Mouse (Mus musculus) G1E (cell line): ENCODE measurements around the gene Maea. TPM values are rescaled to one million over a fixed set of nuclear protein-coding genes. Genes with fewer than 3 reads are reported as not detected.

Experiments
- ATAC-seq: 2 replicates; pipeline ENCODE4 v1.8.0; 2016; ENCODE audit warnings: mild to moderate bottlenecking; ENCODE audit not compliant: insufficient number of reproducible peaks, poor library complexity, low FRiP score, severe bottlenecking; ENCODE audit errors: extremely low read depth
- DNase-seq: peaks from one replicate; pipeline ENCODE4 v3.0.0; 2012; ENCODE audit warnings: low spot score
- H3K27me3 ChIP-seq: 2 replicates; pipeline ENCODE4 v1.6.1; 2012; ENCODE audit warnings: mild to moderate bottlenecking, low read length, inconsistent platforms; ENCODE audit not compliant: insufficient read depth
- H3K36me3 ChIP-seq: replicated peaks from 2 replicates; pipeline ENCODE3; 2012; ENCODE audit warnings: mild to moderate bottlenecking, inconsistent platforms
- H3K4me1 ChIP-seq: 2 replicates; pipeline ENCODE4 v1.6.1; 2012; ENCODE audit warnings: low read depth, low read length, inconsistent platforms, mixed read lengths; ENCODE audit not compliant: insufficient read depth
- H3K4me3 ChIP-seq: 2 replicates; pipeline ENCODE4 v1.5.1; 2012; ENCODE audit warnings: low read depth, mild to moderate bottlenecking, inconsistent platforms, low read length, moderate library complexity, mixed read lengths
- H3K9me3 ChIP-seq: replicated peaks from 2 replicates; pipeline ENCODE4 v1.6.1; 2012; ENCODE audit warnings: inconsistent platforms
- CTCF ChIP-seq: IDR thresholded peaks from 2 replicates; pipeline ENCODE4 v1.5.1; 2012; ENCODE audit warnings: low read depth, low read length, inconsistent platforms, mixed read lengths
- GATA1 ChIP-seq: IDR thresholded peaks from 2 replicates; pipeline ENCODE4 v1.6.1; 2012; ENCODE audit warnings: borderline replicate concordance, low read length, inconsistent platforms, mixed read lengths
- GATA2 ChIP-seq: IDR thresholded peaks from 2 replicates; pipeline ENCODE4 v1.6.1; 2012; ENCODE audit warnings: low read depth, low read length, inconsistent platforms, borderline replicate concordance
- POLR2AphosphoS5 ChIP-seq: IDR thresholded peaks from 2 replicates; pipeline ENCODE4 v1.6.1; 2012; ENCODE audit warnings: low read depth, low read length, inconsistent platforms; ENCODE audit not compliant: insufficient replicate concordance
- TAL1 ChIP-seq: conservative IDR thresholded peaks from 2 replicates; pipeline ENCODE4 v1.6.1; 2012; ENCODE audit warnings: low read depth, low read length, inconsistent platforms, mixed read lengths
- polyA plus RNA-seq: library from polyadenylated mRNA; stranded (reverse); fragments of >175 nt; gene quantifications from 2 replicates; pipeline ENCODE4 v1.2.3, GENCODE M21; 2012
- total RNA-seq, 2 experiments: library from RNA; stranded (forward) in 1 of 2; stranded (reverse) in 1 of 2; fragments of 200-1000 nt in 1 of 2; fragments of >200 nt in 1 of 2; fragmentation: Nextera tagmentation in 1 of 2; gene quantifications; 2 replicates each; pipeline ENCODE4 v1.2.3; 2014 to 2017

Maea gene
- total and polyA plus RNA-seq, 3 experiments, result 42.7 to 264 (median 73.0) TPM

DNA sequence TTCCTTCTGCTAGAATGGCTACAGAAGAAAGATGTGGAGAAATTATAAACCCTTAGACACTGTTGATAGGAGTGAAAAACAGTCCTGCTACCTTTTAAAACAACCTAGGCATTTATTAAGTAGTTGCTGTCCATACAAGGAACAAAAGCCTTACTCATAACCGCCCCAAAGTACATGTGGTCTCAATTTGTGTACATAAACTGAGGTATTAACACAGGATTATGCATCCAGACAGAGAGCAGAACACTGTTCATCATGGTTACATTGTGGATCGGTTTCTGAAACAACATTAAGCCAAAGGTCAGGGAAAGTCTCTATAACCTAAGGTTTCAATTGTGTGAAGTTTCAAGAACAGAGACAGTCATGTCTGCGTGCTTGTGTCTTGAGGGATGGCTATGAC lies 17.7 kb downstream of the Maea start:
- Histone ChIP-seq H3K9me3 (no peaks in the 10 kb centered on the region), H3K4me3 (no peak overlapping the region), H3K27me3 (no peaks in the 10 kb centered on the region), H3K36me3 (peaks cover 37% of the 10 kb centered on the region), H3K4me1 (peaks cover 53% of the 10 kb centered on the region)
- no peak for ATAC-seq
- TF ChIP-seq GATA2 (no peak), GATA1 (no peak), CTCF (no peak), TAL1 (no peak), POLR2AphosphoS5 (no peak)
- no peak for DNase-seq

DNA sequence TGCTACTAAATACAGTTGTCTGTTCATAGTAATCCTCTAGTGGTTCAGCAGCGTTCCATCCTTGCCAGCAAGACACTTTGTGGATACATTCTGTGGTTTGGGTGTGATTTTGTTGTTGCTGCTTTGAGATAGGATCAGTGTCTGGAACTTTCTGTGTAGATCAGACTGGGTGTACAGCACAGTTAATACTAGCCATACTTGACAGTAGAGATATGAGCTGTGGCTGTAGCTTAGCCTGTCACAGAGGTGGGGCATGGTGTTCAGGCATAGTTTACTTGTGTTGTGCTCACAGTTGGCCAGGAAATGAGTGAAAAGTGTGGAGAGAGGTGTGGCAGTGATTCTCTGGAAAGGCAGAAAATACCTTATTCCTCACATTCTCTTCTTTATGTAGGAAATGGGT lies 22.2 kb downstream of the Maea start:
- ATAC-seq, result no peak
- peaks cover 72% of the 10 kb centered on the region for H3K36me3 ChIP-seq
- peaks cover 33% of the 10 kb centered on the region for H3K4me1 ChIP-seq
- H3K9me3 ChIP-seq, result no peaks in the 10 kb centered on the region
- DNase-seq, result no peak
- no peaks in the 10 kb centered on the region for H3K27me3 ChIP-seq
- no peak overlapping the region for H3K4me3 ChIP-seq
- TF ChIP-seq GATA1 (no peak), TAL1 (no peak), GATA2 (no peak), CTCF (no peak)

DNA sequence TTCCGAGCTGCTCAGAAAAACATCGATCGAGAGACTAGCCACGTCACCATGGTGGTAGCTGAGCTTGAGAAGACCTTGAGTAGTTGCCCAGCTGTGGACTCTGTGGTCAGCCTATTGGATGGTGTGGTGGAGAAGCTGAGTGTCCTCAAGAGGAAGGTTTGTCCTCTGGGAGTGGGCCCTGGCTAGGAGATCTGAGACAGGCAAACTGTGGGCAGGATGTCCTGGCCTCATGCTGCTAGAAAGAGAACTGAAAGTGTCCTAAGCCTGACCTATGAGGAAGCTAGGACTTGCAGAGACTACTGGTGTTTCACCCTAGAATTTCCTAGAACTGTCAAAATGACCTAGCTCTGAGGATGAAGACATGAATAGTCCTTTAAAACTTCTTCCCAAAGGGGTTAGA lies 23.2 kb downstream of the Maea start:
- Histone ChIP-seq H3K9me3 (no peaks in the 10 kb centered on the region), H3K4me3 (no peak overlapping the region), H3K36me3 (peaks cover 81% of the 10 kb centered on the region), H3K4me1 (peaks cover 28% of the 10 kb centered on the region), H3K27me3 (no peaks in the 10 kb centered on the region)
- DNase-seq, result no peak
- TF ChIP-seq POLR2AphosphoS5 (no peak), CTCF (no peak), GATA1 (no peak), GATA2 (no peak), TAL1 (no peak)
- no peak for ATAC-seq

DNA sequence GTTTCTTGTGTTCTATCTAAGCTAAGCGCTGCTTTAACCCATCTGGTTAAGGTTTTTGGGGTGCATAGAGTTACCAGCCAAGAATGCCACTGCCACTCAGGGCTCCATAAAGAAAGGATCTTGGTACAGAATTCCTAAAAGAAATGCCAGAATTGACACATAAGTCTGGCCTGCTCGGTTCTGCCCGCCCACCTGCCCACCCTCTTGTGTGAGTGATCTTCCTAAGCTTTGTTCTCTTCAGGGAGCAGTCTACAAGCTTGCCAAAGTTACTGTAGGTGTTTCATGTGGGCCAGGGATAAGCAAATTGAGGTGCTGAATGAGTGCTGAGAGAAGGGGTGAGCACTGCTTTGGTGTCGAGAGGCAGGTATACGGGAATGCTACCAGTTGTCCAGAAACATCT lies 28.0 kb downstream of the Maea start:
- Histone ChIP-seq H3K27me3 (no peaks in the 10 kb centered on the region), H3K4me1 (peaks cover 3% of the 10 kb centered on the region), H3K9me3 (no peaks in the 10 kb centered on the region), H3K36me3 (peaks cover 100% of the 10 kb centered on the region), H3K4me3 (no peak overlapping the region)
- TF ChIP-seq CTCF (no peak), TAL1 (no peak), POLR2AphosphoS5 (no peak), GATA1 (no peak), GATA2 (no peak)
- no peak for DNase-seq
- no peak for ATAC-seq

DNA sequence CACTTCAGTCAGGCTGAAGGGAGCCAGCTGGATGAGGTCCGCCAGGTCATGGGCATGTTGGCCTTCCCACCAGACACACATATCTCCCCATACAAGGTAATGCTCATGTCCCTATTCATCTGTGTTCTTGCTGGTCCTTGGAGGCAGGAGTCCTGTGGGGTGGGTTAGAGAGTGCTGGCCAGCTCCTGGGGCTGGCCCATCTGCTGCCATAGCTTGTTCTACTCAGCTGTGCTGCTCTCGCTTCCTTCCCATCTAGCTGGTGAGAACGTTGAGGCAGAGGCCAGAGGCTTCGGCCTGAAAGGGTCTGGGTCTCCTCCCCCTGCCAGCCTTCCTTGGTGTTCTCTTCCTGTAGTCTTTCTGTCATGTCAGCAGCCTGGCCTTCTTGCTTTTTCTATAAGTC lies 33.3 kb downstream of the Maea start:
- no peaks in the 10 kb centered on the region for H3K9me3 ChIP-seq
- H3K4me1 ChIP-seq, result peaks cover 22% of the 10 kb centered on the region
- H3K36me3 ChIP-seq, result peaks cover 100% of the 10 kb centered on the region
- H3K4me3 ChIP-seq, result no peak overlapping the region
- H3K27me3 ChIP-seq, result no peaks in the 10 kb centered on the region
- ATAC-seq (no peak), DNase-seq (no peak)
- TF ChIP-seq TAL1 (no peak), POLR2AphosphoS5 (no peak), GATA1 (no peak), GATA2 (no peak), CTCF (no peak)

DNA sequence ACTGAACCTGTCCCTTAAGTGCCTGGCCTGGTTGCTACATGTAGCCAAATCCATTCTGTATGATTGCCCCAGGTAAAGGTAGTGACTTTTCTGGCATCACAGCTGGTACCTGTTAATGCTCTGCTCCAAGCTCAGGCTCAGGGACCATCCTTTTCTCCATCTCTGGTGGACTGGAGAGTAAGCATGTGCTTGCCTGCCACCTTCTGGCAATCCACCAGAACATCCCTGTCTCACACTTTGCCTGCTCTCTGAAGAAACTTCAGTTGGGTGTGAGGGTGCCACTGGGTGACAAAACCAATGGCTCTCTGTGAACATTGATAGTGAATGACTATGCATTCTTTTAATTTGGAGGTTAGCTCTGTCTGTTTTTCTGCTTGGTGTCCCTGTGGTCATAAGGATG lies 35.8 kb downstream of the Maea start:
- DNase-seq, result peak; percentile 22
- no peak overlapping the region for H3K4me3 ChIP-seq
- H3K27me3 ChIP-seq, result no peaks in the 10 kb centered on the region
- ATAC-seq, result no peak
- H3K4me1 ChIP-seq, result peaks cover 22% of the 10 kb centered on the region
- TF ChIP-seq GATA1 (no peak), CTCF (no peak), GATA2 (no peak), POLR2AphosphoS5 (no peak), TAL1 (no peak)
- H3K9me3 ChIP-seq, result no peaks in the 10 kb centered on the region
- peaks cover 89% of the 10 kb centered on the region for H3K36me3 ChIP-seq

DNA sequence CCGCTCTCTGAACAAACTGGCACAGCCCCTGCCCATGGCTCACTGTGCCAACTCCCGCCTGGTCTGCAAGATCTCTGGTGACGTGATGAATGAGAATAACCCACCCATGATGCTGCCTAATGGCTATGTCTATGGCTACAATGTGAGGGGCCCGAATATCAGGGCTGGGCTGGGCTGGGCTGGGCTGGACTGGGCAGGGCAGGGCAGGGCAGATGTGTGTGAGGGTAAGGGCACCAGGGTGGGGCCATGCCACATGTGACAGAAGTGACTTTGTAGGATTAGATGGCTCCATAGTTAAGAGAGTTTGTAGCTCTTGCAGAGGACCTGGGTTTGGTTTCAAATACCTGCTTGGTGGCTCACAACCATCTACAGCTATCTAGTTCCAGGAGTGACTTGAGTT lies 36.4 kb downstream of the Maea start:
- H3K4me1 ChIP-seq, result peaks cover 22% of the 10 kb centered on the region
- no peak for ATAC-seq
- H3K4me3 ChIP-seq, result no peak overlapping the region
- no peaks in the 10 kb centered on the region for H3K27me3 ChIP-seq
- H3K9me3 ChIP-seq, result no peaks in the 10 kb centered on the region
- TF ChIP-seq TAL1 (no peak), GATA2 (no peak), CTCF (no peak), GATA1 (no peak), POLR2AphosphoS5 (no peak)
- H3K36me3 ChIP-seq, result peaks cover 84% of the 10 kb centered on the region
- no peak for DNase-seq
